Mouse (Mus musculus) lung, embryonic 16.5 days (tissue): ENCODE data around the gene Alpl. TPM values are rescaled to one million over a fixed set of nuclear protein-coding genes. Genes with fewer than 3 reads are reported as not detected.

ENCODE experiments used
- ATAC-seq: fragments of 200-750 bp; cut with Nextera tagmentation; 2 replicates; pipeline ENCODE4 v1.8.0; 2017; ENCODE audit warnings: low read depth, mild to moderate bottlenecking, moderate library complexity
- H3K27ac ChIP-seq: fragments of 300-500 bp; sonication (generic); 2 replicates; pipeline ENCODE4 v1.5.1; 2014; ENCODE audit warnings: mild to moderate bottlenecking, control low read depth, low read length
- H3K27me3 ChIP-seq: fragments of 300-500 bp; sonication (generic); 2 replicates; pipeline ENCODE4 v1.6.1; 2014; ENCODE audit warnings: low read depth, low read length, mixed read lengths; ENCODE audit not compliant: control insufficient read depth, insufficient read depth
- H3K36me3 ChIP-seq: fragments of 300-500 bp; sonication (generic); 2 replicates; pipeline ENCODE4 v1.6.1; 2014; ENCODE audit warnings: low read length; ENCODE audit not compliant: control insufficient read depth, insufficient read depth
- H3K4me1 ChIP-seq: fragments of 300-500 bp; sonication (generic); replicated peaks from 2 replicates; pipeline ENCODE4 v1.6.1; 2014; ENCODE audit warnings: low read length, mixed read lengths; ENCODE audit not compliant: control insufficient read depth, insufficient read depth
- H3K4me2 ChIP-seq: fragments of 300-500 bp; sonication (generic); 2 replicates; pipeline ENCODE4 v1.6.1; 2014; ENCODE audit warnings: low read depth, low read length, control low read depth
- H3K4me3 ChIP-seq: fragments of 300-500 bp; sonication (generic); 2 replicates; pipeline ENCODE4 v1.5.1; 2014; ENCODE audit warnings: mild to moderate bottlenecking, low read length, control low read depth
- H3K9ac ChIP-seq: fragments of 300-500 bp; sonication (generic); 2 replicates; pipeline ENCODE4 v1.6.1; 2014; ENCODE audit warnings: low read length, control low read depth
- H3K9me3 ChIP-seq: fragments of 300-500 bp; sonication (generic); 2 replicates; pipeline ENCODE4 v1.6.1; 2016; ENCODE audit warnings: low read length; ENCODE audit not compliant: control insufficient read depth
- WGBS: fragments of 180-500 bp; shearing (Covaris S2); extraction: QIAGEN DNeasy Blood & Tissue Kit; methylation state at CpG from one replicate; pipeline ENCODE4 v1.1.7; 2014; 5-methylcytosine and 5-hydroxymethylcytosine counted together
- polyA plus RNA-seq: library from polyadenylated mRNA; unstranded; fragments of >200 nt; fragmentation: Nextera tagmentation; extraction: Ambion mirVana; gene quantifications from 2 replicates; pipeline ENCODE4 v1.2.1, GENCODE M21; 2015

Alpl gene
- polyA plus RNA-seq, 1 experiment from 2014 or later: 9.4 TPM

DNA sequence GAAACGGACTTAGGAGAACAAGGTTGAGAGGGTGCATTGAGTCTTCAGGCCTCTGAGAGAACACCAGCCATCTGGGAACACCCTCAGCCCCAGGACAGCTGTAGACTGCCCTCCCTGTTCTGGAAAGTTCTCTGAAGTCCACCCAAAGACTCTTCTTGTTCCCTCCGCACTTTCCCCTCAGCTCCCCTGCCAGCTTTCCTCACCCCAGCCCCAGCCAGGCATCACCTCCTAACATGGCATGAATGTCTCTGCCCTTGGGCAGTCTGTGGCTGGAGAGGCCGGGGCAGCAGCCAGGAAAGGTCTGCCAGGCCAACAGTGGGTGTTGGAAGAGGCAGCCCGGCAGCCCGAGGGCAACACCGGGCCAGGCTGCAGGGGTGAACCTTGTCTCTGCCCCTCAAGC lies 27.4 kb downstream of the Alpl start:
- no peak for ATAC-seq
- Histone ChIP-seq H3K4me2 (no peak overlapping the region), H3K9ac (no peak overlapping the region), H3K4me1 (peaks cover 6% of the 10 kb centered on the region), H3K27ac (no peak overlapping the region), H3K4me3 (no peak overlapping the region), H3K9me3 (no peaks in the 10 kb centered on the region), H3K36me3 (no peaks in the 10 kb centered on the region), H3K27me3 (no peaks in the 10 kb centered on the region)
- WGBS: 69% methylated on average over 6 of the region's 6 CpGs

DNA sequence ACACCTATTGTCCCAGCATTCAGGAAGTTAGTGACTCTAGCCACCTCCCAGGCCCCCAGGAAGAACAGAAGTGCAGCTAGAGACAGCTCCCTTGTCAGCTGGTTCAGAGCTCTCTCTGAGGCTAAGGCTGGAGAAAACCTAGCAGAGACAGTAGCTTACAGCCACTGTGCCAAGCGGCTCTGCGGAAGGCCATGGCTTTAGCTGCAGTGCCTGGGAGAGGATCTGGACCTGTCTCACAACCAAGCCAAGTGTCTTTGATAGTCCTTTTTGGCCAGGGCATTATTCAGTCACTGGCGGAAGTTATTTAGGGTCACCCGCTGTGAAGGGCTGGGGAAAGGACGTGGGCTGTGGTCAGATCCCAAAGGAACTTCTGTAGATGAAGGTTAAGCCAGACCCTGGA lies 27.8 kb downstream of the Alpl start:
- no peak overlapping the region for H3K9ac ChIP-seq
- peaks cover 6% of the 10 kb centered on the region for H3K4me1 ChIP-seq
- H3K27me3 ChIP-seq: no peaks in the 10 kb centered on the region
- 83% methylated on average over 5 of the region's 5 CpGs for WGBS
- H3K4me3 ChIP-seq: no peak overlapping the region
- ATAC-seq: no peak
- H3K9me3 ChIP-seq: no peaks in the 10 kb centered on the region
- no peaks in the 10 kb centered on the region for H3K36me3 ChIP-seq
- H3K4me2 ChIP-seq: no peak overlapping the region
- H3K27ac ChIP-seq: no peak overlapping the region

DNA sequence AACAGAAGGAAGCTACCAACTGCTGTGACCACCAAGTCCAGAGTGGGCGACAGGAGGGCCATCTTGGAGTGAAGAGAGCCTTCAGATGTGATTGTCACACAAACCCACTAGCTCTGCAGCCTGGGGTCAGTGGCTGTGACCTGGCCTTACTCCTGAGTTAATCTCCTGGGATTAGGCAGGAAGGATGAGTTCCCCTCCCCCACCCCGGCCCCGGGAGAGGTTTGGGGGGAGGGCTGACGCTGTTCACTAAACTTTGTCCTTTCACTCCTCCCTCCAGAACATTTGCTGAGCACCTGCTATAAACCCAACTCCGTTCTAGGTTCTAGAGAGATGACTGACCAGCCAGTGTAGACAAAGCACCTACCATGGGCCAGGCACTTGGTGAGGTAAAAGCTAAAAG lies 29.8 kb downstream of the Alpl start:
- H3K4me2 ChIP-seq: no peak overlapping the region
- H3K9me3 ChIP-seq: no peaks in the 10 kb centered on the region
- H3K9ac ChIP-seq: no peak overlapping the region
- no peak overlapping the region for H3K4me3 ChIP-seq
- no peak overlapping the region for H3K27ac ChIP-seq
- no peaks in the 10 kb centered on the region for H3K27me3 ChIP-seq
- peaks cover 2% of the 10 kb centered on the region; the same call in 1 of the 2 replicates for H3K4me1 ChIP-seq
- no peaks in the 10 kb centered on the region for H3K36me3 ChIP-seq
- 32% methylated on average over 5 of the region's 5 CpGs for WGBS
- no peak for ATAC-seq

DNA sequence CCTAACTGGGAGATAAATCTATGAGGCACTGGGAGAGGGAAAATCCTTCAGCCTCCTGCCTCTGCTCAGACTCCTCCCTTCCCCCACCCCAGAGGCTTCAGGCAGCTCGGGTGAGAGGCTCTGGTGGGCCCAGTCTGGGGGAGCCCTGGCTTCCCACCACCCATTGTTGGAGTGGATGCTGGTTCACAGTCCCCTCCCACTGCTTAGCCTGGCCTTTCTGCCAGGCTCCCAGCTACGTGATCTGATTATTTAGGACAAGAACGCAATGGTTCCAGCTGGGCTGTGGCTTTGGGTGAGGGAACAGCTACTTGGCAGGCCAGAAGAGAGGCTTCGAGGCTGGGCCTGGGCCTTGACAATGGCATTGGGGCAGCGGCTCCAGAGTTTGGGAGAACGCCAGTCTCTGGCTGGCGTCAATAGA lies 30.6 kb downstream of the Alpl start:
- no peak overlapping the region for H3K4me3 ChIP-seq
- H3K9ac ChIP-seq: 0 out of 2 replicates have a peak overlapping the region, but pooled peaks have one; percentile 32
- 41% methylated on average over 7 of the region's 7 CpGs for WGBS
- no peaks in the 10 kb centered on the region; the same call in 1 of the 2 replicates for H3K4me1 ChIP-seq
- H3K9me3 ChIP-seq: no peaks in the 10 kb centered on the region
- H3K27ac ChIP-seq: peak overlapping the region; percentile 47; the same call in 1 of the 2 replicates
- no peak overlapping the region for H3K4me2 ChIP-seq
- peak; percentile 52 for ATAC-seq
- H3K36me3 ChIP-seq: no peaks in the 10 kb centered on the region
- no peaks in the 10 kb centered on the region for H3K27me3 ChIP-seq

DNA sequence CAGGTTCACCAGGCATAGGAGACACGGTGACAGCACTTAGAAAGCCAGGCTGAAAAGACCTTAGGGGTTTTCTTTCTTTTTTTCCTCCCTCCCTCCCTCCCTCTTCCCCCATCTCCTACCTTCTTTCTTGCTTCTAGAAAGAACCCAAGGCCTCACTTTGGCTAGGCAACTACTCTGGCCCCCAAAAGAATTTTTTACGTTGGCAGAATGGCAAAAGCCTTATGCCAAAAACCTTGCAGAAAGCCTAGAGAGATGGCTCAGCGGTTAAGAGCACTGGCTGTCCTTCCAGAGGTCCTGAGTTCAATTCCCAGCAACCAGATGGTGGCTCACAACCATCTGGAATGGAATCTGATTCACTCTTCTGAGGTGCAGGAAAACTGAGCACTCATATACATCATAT lies 31.6 kb downstream of the Alpl start:
- 75% methylated on average over 3 of the region's 3 CpGs for WGBS
- no peak overlapping the region for H3K9ac ChIP-seq
- H3K9me3 ChIP-seq: no peaks in the 10 kb centered on the region
- H3K27me3 ChIP-seq: no peaks in the 10 kb centered on the region
- no peaks in the 10 kb centered on the region; the same call in 1 of the 2 replicates for H3K4me1 ChIP-seq
- ATAC-seq: no peak
- H3K4me2 ChIP-seq: no peak overlapping the region
- no peaks in the 10 kb centered on the region for H3K36me3 ChIP-seq
- H3K27ac ChIP-seq: no peak overlapping the region
- no peak overlapping the region for H3K4me3 ChIP-seq

DNA sequence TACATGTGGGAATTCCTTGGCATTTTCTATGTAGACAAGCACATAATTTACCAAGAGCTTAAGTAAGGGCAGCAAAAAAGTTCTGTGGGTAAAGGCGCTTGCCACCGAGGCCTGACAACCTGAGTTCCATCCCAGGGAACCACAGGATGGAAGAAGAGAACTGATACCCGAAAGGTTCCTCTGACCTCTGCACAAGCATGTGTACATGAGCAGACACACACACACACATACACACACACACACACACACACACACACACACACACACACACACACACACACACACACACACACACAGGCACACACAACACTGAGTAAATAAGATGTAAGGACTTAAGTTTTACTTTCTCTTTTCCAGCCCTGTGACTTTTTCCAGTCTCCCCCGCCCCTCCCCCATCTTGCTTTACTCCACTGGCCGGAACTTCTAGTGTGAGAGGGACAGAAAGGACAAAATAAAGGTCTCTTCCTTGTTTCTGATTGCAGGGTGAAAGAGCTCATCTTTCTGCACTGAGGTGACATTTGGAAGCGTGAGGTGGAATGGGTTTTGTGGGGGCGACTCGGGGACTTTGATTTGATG lies 32.2 kb downstream of the Alpl start:
- Histone ChIP-seq H3K27ac (no peak overlapping the region), H3K4me2 (no peak overlapping the region), H3K4me3 (no peak overlapping the region), H3K36me3 (no peaks in the 10 kb centered on the region), H3K27me3 (no peaks in the 10 kb centered on the region), H3K4me1 (no peaks in the 10 kb centered on the region; the same call in 1 of the 2 replicates), H3K9me3 (no peaks in the 10 kb centered on the region), H3K9ac (no peak overlapping the region)
- ATAC-seq: no peak
- WGBS: 55% methylated on average over 8 of the region's 8 CpGs

DNA sequence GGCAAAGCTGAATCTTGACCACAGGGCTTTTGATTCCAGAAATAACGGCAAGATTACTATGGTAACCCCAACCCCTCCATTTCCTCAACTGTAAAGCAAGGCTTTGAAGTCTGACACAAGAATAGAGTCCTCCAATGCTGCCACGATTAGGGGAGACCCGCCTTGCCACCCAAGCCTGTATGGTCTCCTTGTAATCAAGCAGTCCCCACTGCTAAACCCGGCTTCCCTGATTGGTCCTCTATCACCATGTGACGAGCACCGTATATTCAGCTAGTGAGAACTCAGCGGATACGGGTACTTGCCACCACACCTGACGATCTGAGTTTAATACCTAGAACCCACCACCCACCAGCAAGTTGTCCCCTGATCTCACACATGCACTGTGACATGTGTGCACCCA lies 33.3 kb downstream of the Alpl start:
- Histone ChIP-seq H3K27ac (no peak overlapping the region), H3K27me3 (no peaks in the 10 kb centered on the region), H3K9ac (no peak overlapping the region), H3K9me3 (no peaks in the 10 kb centered on the region), H3K36me3 (no peaks in the 10 kb centered on the region), H3K4me1 (no peaks in the 10 kb centered on the region; the same call in 1 of the 2 replicates), H3K4me3 (no peak overlapping the region), H3K4me2 (no peak overlapping the region)
- no peak for ATAC-seq
- 73% methylated on average over 9 of the region's 9 CpGs for WGBS

DNA sequence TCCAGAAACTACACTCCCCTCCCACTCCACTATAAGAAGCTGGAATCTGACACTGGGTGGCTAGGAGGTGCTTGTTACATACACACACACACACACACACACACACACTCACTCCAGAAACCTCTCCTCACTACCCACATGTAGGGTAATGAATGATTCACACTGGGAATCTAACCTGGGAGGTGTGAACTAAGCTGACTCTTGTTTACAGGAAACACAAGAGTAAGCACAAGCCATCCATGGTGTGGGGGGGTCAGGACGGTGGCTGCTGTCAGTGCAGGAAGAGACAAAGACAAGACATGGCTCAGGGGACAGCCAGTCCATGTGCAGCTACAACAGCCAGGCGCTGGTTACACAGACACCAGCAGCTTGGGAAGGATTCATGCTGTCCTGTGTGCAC lies 41.7 kb downstream of the Alpl start:
- no peak for ATAC-seq
- no peak overlapping the region for H3K27ac ChIP-seq
- no peak overlapping the region for H3K9ac ChIP-seq
- 64% methylated on average over 2 of the region's 2 CpGs for WGBS
- H3K4me3 ChIP-seq: no peak overlapping the region
- H3K4me2 ChIP-seq: no peak overlapping the region
- H3K36me3 ChIP-seq: no peaks in the 10 kb centered on the region
- H3K9me3 ChIP-seq: no peaks in the 10 kb centered on the region
- peaks cover 14% of the 10 kb centered on the region for H3K4me1 ChIP-seq
- no peaks in the 10 kb centered on the region for H3K27me3 ChIP-seq

DNA sequence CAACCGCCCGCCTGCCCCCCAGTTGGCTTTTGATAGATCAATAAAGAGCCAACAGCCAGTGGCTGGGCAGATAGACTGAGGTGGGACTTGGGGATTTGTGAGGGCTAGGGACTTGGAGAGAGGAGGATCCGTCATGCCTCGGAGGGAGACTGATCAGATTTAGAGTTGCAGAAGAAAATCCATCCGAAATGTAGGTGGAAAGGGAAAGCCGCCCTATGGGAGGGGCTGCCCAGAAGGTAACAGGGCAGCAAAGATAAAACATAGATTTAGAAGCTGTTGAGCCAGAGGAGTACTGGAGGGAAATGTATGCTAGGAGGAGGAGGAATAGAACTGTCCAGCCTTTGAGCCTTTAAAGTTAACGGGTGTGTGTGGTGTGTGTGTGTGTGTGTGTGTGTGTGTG lies 43.0 kb downstream of the Alpl start:
- 75% methylated on average over 7 of the region's 7 CpGs for WGBS
- Histone ChIP-seq H3K36me3 (no peaks in the 10 kb centered on the region), H3K27ac (no peak overlapping the region), H3K9me3 (no peaks in the 10 kb centered on the region), H3K4me1 (peaks cover 14% of the 10 kb centered on the region), H3K4me3 (no peak overlapping the region), H3K4me2 (no peak overlapping the region), H3K9ac (no peak overlapping the region), H3K27me3 (no peaks in the 10 kb centered on the region)
- ATAC-seq: no peak

DNA sequence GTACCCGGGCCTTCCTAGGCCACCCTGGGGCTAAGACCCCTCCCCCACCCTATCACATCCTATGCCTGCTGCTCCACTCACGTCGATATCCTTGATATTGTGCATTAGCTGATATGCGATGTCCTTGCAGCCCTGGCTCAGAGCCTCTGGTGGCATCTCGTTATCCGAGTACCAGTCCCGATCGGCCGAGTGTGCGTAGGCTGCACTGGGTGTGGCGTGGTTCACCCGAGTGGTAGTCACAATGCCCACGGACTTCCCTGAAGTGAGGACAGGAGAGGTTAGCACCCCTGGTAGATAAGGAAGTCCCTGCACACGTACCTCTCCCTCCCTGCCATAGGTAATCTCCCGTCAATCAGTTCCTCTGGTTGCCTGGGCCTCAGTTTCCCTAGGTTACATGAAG lies 43.7 kb downstream of the Alpl start:
- 83% methylated on average over 15 of the region's 15 CpGs for WGBS
- no peak overlapping the region for H3K4me2 ChIP-seq

More for the DNA sequence above, 43.7 kb downstream of the Alpl start:
- H3K27me3 ChIP-seq: no peaks in the 10 kb centered on the region
- no peak overlapping the region for H3K9ac ChIP-seq
- no peak overlapping the region for H3K27ac ChIP-seq
- H3K4me3 ChIP-seq: no peak overlapping the region
- no peaks in the 10 kb centered on the region for H3K9me3 ChIP-seq
- no peak for ATAC-seq
- no peaks in the 10 kb centered on the region for H3K36me3 ChIP-seq
- peaks cover 14% of the 10 kb centered on the region for H3K4me1 ChIP-seq
